Mouse (Mus musculus): ENCODE measurements at regions not wholly inside any gene's neighbourhood (a gene's known extent, or its start where the extent isn't known, plus 50 kb on each side); places are given as distances from the start of the nearest gene placed in this dataset.
"Not testable (repeated sequence)": the region's sequence is repeated elsewhere in the genome, so short reads cannot be mapped to it uniquely, and the experiment has no call there.

- H3K36me3 ChIP-seq: no peaks in the 10 kb centered on the region
- ATAC-seq (ENCODE audit: low FRiP score): no peak
- H3K27ac ChIP-seq: no peak overlapping the region
- H3K4me1 ChIP-seq: no peaks in the 10 kb centered on the region
- H3K4me3 ChIP-seq: no peak overlapping the region
- H3K9me3 ChIP-seq (replicated peaks): no peaks in the 10 kb centered on the region
- H3K27me3 ChIP-seq: no peaks in the 10 kb centered on the region
- H3K9ac ChIP-seq: no peak overlapping the region
- WGBS: 85% methylated on average over 2 of the region's 2 CpGs
- no peak overlapping the region for H3K4me2 ChIP-seq (replicated peaks)
These were observed 67.2 kb downstream of the Qdpr start for GRCm38 (mm10) chr5:45382804-45383203.

DNA sequence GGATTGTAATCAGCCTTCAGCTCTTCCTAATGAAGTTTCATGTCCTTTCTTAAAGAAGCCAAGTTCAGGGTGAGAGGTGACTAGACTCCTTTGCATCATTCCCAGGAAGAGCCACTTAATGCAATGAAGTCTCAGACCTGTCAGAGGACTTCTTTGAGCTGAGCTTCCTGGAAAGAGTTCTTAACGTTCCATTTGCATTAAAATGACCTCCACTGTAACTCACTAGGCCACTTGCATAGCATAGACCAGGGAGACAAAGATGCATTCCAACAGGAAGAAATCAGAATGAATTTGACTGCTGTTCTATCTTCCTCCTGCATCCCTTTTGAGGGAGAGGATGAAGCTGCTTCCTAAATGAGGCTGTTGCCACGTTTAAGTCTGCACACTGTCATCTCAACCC, 71.5 kb downstream of the Qdpr start:
- ATAC-seq (ENCODE audit: low FRiP score): no peak
- 14% methylated on average over 2 of the region's 2 CpGs for WGBS

DNA sequence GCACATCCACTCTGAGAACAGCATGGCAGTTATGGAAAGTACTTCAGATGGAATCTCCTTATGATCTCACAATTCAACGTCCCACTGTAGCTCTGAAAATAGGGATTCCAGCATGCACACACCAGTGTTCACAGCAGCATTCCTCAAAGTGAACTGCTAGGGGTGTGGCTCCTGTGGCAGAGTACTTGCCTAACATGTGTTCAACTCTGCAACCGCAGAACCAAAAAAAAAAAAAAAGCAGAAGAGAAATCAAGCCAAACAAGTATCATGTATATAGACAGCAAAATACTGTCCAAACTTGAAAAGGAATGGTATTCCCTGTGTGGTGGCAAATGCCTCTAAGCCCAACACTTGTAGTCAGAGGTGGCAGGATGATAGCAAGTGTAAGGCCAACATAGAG, 77.0 kb downstream of the Qdpr start:
- WGBS: 73% methylated on average over 2 of the region's 2 CpGs
- Histone ChIP-seq H3K9ac (no peak overlapping the region), H3K27me3 (no peaks in the 10 kb centered on the region), H3K36me3 (no peaks in the 10 kb centered on the region), H3K4me3 (no peak overlapping the region), H3K27ac (no peak overlapping the region), H3K9me3 (replicated peaks) (no peaks in the 10 kb centered on the region), H3K4me2 (replicated peaks) (no peak overlapping the region), H3K4me1 (no peaks in the 10 kb centered on the region)
- ATAC-seq (ENCODE audit: low FRiP score): no peak

More for the DNA sequence above, 71.5 kb downstream of the Qdpr start:
- H3K27ac ChIP-seq: no peak overlapping the region
- no peak overlapping the region for H3K4me3 ChIP-seq
- no peaks in the 10 kb centered on the region for H3K27me3 ChIP-seq
- no peaks in the 10 kb centered on the region for H3K9me3 ChIP-seq (replicated peaks)
- no peak overlapping the region for H3K9ac ChIP-seq
- H3K4me1 ChIP-seq: no peaks in the 10 kb centered on the region
- no peak overlapping the region for H3K4me2 ChIP-seq (replicated peaks)
- H3K36me3 ChIP-seq: no peaks in the 10 kb centered on the region

- no peak overlapping the region for H3K27ac ChIP-seq
- no peak overlapping the region for H3K4me2 ChIP-seq (replicated peaks)
- H3K4me1 ChIP-seq: no peaks in the 10 kb centered on the region
- WGBS: 47% methylated on average over 6 of the region's 6 CpGs
- no peaks in the 10 kb centered on the region for H3K36me3 ChIP-seq
- no peak overlapping the region for H3K9ac ChIP-seq
- no peak for ATAC-seq (ENCODE audit: low FRiP score)
- H3K4me3 ChIP-seq: no peak overlapping the region
- no peaks in the 10 kb centered on the region for H3K27me3 ChIP-seq
- no peaks in the 10 kb centered on the region for H3K9me3 ChIP-seq (replicated peaks)
These were observed 81.6 kb downstream of the Qdpr start for GRCm38 (mm10) chr5:45368451-45368850.

GRCm38 (mm10) chr5:45360189-45360588, 89.8 kb downstream of the Qdpr start:
- no peaks in the 10 kb centered on the region for H3K4me1 ChIP-seq
- H3K27me3 ChIP-seq: no peaks in the 10 kb centered on the region
- H3K36me3 ChIP-seq: no peaks in the 10 kb centered on the region
- ATAC-seq (ENCODE audit: low FRiP score): no peak
- no peak overlapping the region for H3K4me2 ChIP-seq (replicated peaks)
- no peak overlapping the region for H3K4me3 ChIP-seq
- no peak overlapping the region for H3K9ac ChIP-seq
- H3K27ac ChIP-seq: no peak overlapping the region
- no peaks in the 10 kb centered on the region for H3K9me3 ChIP-seq (replicated peaks)

DNA sequence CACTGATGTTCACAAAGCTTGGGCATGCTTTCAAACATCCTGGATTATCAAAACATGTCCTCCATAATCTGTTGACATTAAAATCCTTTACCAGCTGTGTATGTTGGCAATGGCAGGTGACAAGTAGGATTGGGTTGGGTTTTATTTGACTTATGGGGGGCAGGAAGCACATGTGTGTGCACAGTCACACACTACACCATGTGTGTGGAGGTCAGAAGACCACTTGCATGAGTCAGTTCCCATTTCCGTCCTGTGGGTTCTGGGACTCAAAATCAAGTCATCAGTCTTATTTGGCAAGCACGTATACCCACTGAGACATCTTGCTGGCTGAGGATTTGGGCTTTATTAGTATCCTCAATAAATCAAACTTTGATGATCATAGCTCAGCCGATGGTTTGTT, 109.6 kb downstream of the Qdpr start:
- ATAC-seq (ENCODE audit: low FRiP score): no peak
- Histone ChIP-seq H3K36me3 (no peaks in the 10 kb centered on the region), H3K4me1 (no peaks in the 10 kb centered on the region), H3K9ac (no peak overlapping the region), H3K4me3 (no peak overlapping the region), H3K4me2 (replicated peaks) (no peak overlapping the region), H3K27ac (no peak overlapping the region), H3K9me3 (replicated peaks) (no peaks in the 10 kb centered on the region), H3K27me3 (no peaks in the 10 kb centered on the region)
- WGBS: 90% methylated on average over 3 of the region's 3 CpGs

DNA sequence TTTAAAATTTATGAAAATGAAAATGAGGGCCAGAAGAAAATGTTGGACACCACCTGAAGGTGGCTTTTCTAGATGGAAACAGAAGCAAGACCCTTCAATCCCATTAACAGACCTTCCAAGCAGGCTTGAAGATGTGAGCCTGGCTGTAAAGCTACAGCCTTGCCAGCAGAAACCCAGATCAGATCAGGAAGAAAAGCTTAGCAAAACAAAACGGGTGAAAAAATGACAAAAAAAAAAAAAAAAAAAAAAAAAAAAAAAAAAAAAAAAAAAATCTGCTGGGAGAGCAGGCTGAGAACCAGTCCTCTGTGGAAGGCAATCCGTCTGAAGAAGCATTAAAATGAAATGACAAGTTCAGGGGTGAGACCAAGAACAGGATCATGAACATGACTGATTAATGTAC, 113.2 kb downstream of the Qdpr start:
- Histone ChIP-seq H3K4me3 (no peak overlapping the region), H3K9ac (no peak overlapping the region), H3K27ac (no peak overlapping the region), H3K36me3 (no peaks in the 10 kb centered on the region), H3K4me2 (replicated peaks) (no peak overlapping the region), H3K27me3 (no peaks in the 10 kb centered on the region), H3K4me1 (no peaks in the 10 kb centered on the region), H3K9me3 (replicated peaks) (no peaks in the 10 kb centered on the region)
- ATAC-seq (ENCODE audit: low FRiP score): no peak
- WGBS: 63% methylated on average over 2 of the region's 2 CpGs

- not testable (repeated sequence) for H3K4me3 ChIP-seq; ATAC-seq (ENCODE audit: low FRiP score); H3K4me1 ChIP-seq; H3K27me3 ChIP-seq; H3K9me3 ChIP-seq (replicated peaks); H3K36me3 ChIP-seq; H3K4me2 ChIP-seq (replicated peaks); H3K27ac ChIP-seq; H3K9ac ChIP-seq
- 65% methylated on average over 2 of the region's 2 CpGs for WGBS
These were observed 125.6 kb downstream of the Qdpr start for GRCm38 (mm10) chr5:45324468-45324867.

GRCm38 (mm10) chr5:45323500-45323899, 126.5 kb downstream of the Qdpr start:
- no peak for ATAC-seq (ENCODE audit: low FRiP score)
- no peaks in the 10 kb centered on the region for H3K27me3 ChIP-seq
- H3K9me3 ChIP-seq (replicated peaks): no peaks in the 10 kb centered on the region
- H3K27ac ChIP-seq: no peak overlapping the region
- H3K36me3 ChIP-seq: no peaks in the 10 kb centered on the region
- no peak overlapping the region for H3K9ac ChIP-seq
- 86% methylated on average over 4 of the region's 4 CpGs for WGBS
- H3K4me1 ChIP-seq: no peaks in the 10 kb centered on the region
- H3K4me2 ChIP-seq (replicated peaks): no peak overlapping the region
- no peak overlapping the region for H3K4me3 ChIP-seq

GRCm38 (mm10) chr5:45318026-45318425, 132.0 kb downstream of the Qdpr start:
- Histone ChIP-seq H3K36me3 (no peaks in the 10 kb centered on the region), H3K9ac (no peak overlapping the region), H3K27ac (no peak overlapping the region), H3K4me2 (replicated peaks) (no peak overlapping the region), H3K4me1 (no peaks in the 10 kb centered on the region), H3K4me3 (no peak overlapping the region), H3K27me3 (no peaks in the 10 kb centered on the region), H3K9me3 (replicated peaks) (no peaks in the 10 kb centered on the region)
- ATAC-seq (ENCODE audit: low FRiP score): no peak
- WGBS: 82% methylated on average over 2 of the region's 2 CpGs

DNA sequence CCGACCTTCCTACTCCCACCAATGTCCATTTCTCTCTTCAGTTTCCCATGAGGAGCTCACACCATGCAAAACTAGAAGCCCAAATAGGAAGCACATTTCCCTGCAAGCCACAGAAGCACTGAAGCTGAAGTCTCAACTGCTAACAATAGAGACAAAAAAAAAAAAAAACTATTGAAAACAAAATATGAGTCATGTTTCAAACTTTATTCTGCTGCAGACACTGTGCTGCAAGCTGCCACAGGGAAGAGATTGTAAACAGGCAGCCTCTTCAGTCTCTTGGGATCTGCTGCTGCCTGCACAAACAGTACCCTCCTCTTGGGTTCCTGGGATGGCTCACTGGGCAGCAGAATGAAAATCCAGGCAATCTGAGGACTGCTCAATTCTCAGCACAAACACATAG, 148.9 kb downstream of the Qdpr start:
- 81% methylated on average over 1 of the region's 1 CpGs for WGBS

GRCm38 (mm10) chr5:45298872-45299271, 151.2 kb downstream of the Qdpr start:
- Histone ChIP-seq H3K4me1 (no peaks in the 10 kb centered on the region), H3K4me3 (no peak overlapping the region), H3K9ac (no peak overlapping the region), H3K27ac (no peak overlapping the region), H3K27me3 (no peaks in the 10 kb centered on the region), H3K36me3 (no peaks in the 10 kb centered on the region), H3K4me2 (replicated peaks) (no peak overlapping the region), H3K9me3 (replicated peaks) (no peaks in the 10 kb centered on the region)
- no peak for ATAC-seq (ENCODE audit: low FRiP score)
- WGBS: 81% methylated on average over 2 of the region's 2 CpGs

More for the DNA sequence above, 148.9 kb downstream of the Qdpr start:
- Histone ChIP-seq H3K4me1 (no peaks in the 10 kb centered on the region), H3K27ac (no peak overlapping the region), H3K9me3 (replicated peaks) (no peaks in the 10 kb centered on the region), H3K9ac (no peak overlapping the region), H3K4me3 (no peak overlapping the region), H3K36me3 (no peaks in the 10 kb centered on the region), H3K27me3 (no peaks in the 10 kb centered on the region), H3K4me2 (replicated peaks) (no peak overlapping the region)
- no peak for ATAC-seq (ENCODE audit: low FRiP score)

- ATAC-seq (ENCODE audit: low FRiP score): no peak
- Histone ChIP-seq H3K4me3 (no peak overlapping the region), H3K36me3 (no peaks in the 10 kb centered on the region), H3K9ac (no peak overlapping the region), H3K9me3 (replicated peaks) (no peaks in the 10 kb centered on the region), H3K27ac (no peak overlapping the region), H3K4me2 (replicated peaks) (no peak overlapping the region), H3K4me1 (no peaks in the 10 kb centered on the region), H3K27me3 (no peaks in the 10 kb centered on the region)
- WGBS: 67% methylated on average over 4 of the region's 4 CpGs
These were observed 154.9 kb downstream of the Qdpr start for GRCm38 (mm10) chr5:45295134-45295533.
